Mouse (Mus musculus): ENCODE measurements around the gene Cfap77.

DNA sequence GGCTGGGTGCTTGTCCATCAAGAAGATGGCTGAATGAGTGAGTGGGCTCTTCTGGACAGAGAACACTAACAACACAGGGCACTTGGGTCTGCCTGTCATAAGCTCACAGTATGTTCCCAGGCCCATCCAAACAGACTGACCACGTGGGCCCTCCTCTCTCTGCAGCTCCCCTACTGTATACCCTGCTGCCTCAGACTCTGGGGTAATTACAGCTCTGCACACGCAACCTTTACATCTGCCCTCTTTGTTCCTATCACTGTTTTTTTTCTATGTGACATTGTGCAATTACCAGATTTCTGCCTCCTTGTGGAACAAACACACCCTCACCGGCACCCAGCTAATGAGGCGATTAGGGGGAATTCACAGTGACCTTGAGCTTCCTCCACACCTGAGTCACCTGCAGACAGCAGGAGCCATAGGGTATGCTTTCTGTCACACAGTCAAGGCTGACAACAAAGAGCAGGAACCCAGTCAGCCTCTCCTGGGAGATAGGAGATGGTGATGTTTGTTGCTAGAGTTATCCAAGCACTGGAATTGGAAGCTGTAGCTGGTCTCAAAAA lies 157.4 kb downstream of the Cfap77 start:
- TF ChIP-seq CTCF (conservative IDR thresholded peaks at IDR 0.05; ENCODE audit: insufficient read depth, insufficient read length, low read depth, low read length) = no peak
- no peak for TF ChIP-seq POLR2A (IDR thresholded peaks at IDR 0.05; ENCODE audit: low read depth, low read length)

Data from kidney, adult 2 months (tissue).